Mouse (Mus musculus): Measurements from ENCODE around the gene Marcks.
"Not testable (repeated sequence)": the region's sequence is repeated elsewhere in the genome, so short reads cannot be mapped to it uniquely, and the experiment has no call there.

The Marcks gene

DNA sequence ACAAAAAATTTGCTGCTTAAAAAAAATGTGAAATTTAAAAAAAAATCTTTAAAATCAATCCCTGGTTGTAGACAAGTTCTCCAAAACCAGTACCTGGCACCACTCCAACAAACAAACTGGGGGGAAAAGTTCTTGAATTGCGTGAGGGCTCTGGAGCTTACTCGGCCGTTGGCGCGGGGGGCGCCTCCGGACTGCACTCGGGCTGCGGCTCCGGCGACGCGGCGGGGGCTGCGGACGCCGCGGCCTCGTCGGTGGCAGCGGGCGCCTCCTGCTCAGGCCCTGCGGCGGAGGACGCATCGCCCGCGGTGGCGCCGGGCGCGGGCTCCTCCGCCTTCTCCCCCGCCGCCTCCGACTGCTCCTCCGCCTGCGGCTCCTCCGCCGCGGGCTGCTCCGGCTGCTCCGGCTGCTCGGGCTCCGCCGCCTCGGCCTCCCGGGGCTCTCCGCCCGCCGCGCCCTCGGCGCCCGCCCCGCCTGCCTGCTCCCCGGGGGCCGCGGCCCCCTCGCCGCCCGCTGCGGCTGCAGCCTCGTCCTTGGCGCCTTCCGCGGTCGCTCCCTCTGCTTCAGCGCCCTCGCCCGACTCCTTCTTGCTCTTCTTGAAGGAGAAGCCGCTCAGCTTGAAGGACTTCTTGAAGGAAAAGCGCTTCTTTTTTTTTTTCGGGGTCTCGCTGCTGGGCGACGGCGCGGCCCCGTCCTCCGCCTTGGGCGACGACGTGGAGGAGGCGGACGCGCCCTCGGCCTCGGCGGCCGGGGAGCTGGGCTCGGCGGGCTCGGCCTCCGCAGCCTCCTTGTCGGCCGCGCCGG, 2.6 kb downstream of the Marcks start:
- peak; percentile 37 for DNase-seq

DNA sequence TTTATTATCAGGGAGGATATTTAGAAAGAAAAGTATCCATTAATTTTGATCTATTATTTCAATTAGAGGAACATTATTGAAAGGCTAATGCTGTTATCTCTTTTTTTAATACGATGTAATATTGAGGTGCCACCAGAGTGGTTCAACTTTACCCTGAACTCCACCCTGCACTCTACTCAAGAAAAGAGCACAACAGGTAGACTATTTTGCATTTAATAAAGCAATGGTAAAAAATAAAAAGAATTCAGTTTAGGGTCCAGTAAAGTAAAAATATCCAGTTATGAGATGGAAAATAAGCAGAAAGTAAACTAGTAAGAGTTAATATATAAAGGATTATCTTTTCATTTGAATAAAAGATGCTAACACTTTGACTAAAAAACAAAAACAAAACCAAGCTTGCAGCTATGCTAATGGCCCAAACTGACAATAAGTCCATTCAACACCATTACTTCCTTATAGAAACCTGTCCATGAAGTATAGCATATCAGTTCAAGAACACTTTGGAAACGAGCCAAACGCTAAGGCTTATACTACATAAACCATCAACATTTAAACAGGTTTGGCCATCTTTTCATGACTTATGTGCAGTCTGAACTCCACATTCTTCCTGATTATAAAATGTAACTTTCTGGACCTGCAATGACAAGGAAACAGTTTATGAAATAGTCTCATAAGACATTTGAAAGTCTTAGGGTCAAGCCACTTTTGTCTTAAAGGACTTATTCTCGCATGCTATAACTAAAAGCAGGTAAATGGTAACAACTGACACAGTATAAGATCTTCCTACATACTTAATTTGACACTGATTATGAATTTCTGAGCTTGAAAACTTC, 4.6 kb downstream of the Marcks start:
- DNase-seq, result no peak

DNA sequence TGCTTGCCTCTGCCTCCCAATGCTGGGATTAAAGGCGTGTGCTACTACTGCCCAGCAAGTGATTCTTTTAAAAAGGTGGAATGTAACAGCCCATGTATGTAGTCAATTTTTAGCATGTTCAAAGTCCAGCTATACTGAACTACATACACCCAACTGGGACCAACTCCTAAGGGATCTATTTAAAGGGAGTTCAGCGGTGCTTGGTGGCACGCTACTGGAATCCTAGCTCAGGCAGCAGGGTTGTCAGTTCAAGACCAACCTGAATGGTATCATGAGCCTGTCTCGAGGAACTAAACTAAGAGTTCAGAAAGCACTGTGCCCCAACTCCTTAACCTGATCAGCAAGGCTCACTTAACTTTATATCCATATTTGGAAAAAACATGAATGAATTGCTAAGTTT, 6.0 kb downstream of the Marcks start:
- no peak for DNase-seq

DNA sequence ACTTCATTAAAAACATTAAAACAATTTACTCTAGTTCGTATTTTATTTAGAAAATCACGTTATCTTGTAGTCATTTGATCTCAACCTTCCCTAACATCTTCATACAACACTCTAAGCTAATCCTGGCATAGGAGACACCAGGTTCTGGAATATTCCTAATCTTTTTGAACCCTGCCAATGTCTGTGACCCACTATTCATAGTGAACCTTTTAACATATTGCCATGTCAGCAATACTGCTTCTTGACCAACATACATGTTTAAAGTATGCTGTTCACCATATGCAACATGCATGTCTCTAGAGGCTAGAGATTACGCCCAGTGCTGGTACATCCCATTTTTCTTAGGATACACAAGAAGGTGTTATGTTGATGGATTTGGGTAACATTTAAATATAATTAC, 9.1 kb downstream of the Marcks start:
- DNase-seq, result no peak

DNA sequence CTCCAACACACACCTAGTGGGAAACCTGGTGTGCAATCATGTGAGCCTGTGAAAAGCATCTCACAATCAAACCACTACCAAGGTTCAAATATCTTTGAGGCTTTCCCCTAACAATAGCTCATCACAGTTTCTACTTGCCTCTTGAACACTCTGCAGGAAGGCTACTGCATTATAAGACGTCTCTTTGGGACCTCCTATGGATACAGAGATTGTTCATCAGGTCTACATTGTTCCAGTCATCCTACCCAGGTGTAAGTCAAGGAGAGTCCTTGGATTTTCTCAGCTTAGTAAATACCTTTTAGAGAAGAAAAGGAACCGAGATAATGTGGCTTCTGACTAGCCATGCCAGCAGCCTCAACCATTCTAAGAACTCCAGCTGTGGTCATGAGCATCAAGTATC, 23.4 kb downstream of the Marcks start:
- no peak for DNase-seq

DNA sequence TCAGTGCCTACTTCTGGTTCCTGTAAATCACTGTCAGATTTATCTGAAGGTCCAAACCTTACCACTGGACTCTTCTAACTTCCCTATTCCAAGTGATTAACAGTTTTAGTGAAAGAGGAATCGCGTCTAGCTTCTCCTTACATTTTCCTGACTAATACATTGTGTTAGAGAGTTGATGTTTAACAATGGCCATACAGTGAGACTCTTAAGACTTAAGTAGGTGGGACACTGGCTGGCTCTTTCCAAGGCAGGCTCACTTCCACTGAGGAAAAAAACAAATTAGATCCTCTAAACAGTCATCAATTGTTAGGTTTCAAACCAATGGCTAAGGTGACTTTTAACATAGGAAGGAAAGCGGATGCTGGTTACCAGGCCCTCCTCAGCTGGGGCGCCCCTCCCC, 25.9 kb downstream of the Marcks start:
- no peak for DNase-seq

DNA sequence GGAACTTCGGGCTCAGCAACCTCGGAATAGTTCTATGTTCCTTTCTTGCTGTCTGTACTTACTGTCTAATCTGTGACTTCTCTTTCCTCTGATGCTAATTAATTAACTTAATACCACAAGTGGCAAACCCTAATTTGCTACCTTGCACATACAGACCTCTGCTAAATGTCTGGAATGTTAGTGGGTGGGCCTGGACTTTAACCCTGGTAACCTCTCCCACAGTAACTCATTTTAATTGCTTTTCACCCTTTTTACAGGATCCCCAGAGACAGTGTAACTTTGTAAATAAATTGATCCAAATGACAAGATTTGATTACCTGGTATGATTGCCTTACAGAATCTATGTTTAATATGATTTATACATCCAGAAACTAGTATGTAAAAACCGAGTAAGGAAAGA, 26.4 kb downstream of the Marcks start:
- DNase-seq, result peak; percentile 14

DNA sequence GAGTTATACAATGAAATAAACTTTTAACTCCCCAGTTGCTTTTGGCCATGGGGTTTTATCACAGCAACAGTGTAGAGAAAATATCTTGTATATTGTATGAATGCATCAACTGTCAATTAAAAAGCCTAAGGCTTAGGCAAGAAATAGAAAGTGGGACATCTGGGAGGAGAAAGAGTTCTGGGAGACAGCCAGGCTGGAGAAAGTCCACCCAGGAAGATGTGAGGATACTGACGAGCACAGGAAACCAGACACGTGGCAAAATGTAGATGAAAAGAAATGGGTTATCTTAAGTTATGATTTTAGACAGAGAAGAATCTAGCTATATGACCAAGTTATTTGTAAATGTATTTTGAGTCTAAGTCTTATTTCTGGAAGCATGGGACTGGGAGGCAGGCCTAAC, 27.3 kb downstream of the Marcks start:
- no peak for DNase-seq

DNA sequence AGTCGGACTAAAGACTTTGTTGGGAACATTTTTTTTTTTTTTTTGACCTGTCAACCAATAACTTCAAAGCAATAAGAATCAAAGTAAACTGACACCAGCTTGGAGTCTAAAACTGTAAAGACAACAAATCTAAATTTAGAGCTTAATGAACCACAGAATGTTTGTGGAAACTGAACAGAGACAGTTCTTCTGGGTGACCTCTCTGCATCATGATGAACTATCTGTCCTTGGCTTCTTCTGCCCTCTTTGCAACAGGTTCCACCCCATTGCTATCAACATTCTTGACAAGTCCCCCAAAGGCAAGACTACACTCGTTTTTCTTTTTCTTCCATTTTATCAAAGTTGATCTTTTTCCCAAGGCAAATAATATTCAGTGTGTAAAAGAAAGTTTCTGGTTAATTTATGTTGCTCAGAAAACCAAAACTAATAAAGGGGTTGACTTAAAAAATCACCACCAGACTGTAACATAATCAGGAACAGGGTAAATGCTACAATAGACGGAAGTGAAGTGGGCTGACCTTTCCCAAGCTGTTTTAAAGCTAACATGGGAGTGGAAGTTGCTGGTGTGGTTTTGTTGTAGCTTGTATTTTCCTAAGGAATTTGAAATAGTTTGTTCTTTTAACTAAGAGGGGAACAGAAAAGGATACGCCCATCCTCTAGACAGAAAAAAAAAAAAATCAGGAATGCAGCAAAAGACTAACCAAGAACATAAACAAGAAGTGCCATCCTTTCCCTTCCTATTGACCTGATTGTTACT, 31.7 kb downstream of the Marcks start:
- DNase-seq, result no peak

DNA sequence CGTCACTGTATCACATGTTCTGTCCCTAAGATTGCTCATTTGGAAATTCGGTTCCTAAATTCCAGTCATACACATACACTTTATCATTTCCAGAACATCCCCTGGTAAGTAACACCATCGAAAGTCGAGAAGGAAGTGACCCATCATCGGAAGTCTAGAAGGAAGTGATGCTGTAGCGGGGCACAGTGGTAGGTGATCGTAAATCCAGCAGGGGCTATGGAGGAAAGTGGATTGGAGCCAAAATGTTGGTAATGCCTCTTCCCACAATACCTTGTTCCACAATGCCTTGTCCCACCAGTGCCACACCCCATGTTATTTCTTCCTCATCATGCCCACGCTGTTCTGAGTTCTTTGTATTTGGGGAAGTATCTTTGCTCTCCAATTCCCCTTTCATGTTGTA, 32.4 kb downstream of the Marcks start:
- no peak for DNase-seq

DNA sequence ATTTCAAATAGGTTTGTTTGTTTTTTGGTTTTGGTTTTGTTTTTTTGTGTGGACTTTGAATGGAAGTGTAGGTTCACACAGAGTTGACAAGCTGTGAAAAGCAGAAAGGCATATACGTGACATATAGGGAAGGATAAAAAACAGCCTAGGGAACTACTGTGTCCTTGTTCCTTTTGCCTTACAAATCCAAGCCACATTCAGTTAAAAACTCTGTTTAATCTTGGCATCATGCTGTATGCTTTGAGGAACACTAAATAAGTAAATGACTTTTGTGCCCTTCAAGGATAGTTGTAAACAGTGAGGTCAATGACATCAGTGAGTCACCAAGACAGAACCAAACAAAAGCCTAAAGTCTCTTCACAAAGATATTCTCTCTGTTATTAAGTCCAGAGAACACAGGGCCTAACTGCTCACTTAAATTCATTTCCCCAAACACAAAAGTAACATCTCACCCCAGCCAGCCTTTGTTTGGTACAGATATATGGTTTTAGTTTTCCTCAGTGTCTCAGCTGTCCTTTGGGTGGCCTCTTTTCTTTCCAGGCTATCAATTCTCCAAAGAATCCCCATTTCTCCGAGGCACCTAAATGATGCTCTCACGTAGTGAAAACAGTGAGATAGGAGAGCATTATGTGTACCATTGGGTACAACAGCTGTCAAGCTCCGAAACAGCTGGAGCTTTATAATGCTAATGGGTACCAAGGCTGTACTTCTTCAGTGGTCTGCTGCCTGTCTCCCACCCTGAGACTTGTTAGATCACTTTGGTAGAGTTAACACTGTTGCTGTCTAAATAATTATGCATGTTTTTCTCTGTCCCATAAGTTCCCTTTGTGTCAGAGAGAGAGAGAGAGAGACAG, 36.3 kb downstream of the Marcks start:
- no peak for DNase-seq

DNA sequence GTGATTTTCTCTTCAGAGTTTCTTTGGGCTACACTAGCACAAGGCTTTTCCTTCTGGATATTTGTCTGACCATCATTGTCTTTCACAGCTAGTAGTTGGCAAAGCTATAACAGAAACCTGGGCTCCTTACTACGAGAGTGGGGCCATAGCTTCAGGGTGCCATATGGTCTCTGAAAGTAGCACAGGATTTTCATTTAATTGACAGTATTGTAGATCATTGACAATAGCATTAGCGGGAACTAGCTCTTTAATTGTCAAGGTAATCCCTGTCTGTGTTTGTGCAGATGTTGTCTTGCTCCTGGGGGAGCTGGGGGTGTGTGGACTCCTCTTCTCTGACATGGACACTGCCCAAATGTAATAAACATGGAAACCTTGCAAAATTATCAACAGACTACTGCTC, 37.0 kb downstream of the Marcks start:
- DNase-seq, result no peak

DNA sequence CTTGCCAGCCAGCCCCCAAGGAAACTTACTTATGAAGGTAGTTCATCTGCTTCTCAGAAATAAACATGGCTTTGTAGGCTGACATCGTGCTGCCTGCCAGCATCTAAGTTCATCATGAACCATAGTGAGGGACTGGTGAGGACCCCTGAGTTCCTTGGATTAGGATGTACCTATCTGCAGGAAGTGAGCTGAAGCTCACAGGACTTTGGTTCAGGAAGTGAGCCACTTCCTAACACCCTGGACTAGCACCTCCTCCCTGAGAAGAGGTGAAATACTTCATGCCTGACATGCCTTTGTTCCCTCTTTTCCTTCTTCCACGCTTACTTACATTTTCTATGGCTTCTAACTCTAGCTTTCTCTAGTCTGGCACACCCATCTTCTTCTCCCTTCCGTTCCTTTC, 42.2 kb downstream of the Marcks start:
- no peak for DNase-seq

DNA sequence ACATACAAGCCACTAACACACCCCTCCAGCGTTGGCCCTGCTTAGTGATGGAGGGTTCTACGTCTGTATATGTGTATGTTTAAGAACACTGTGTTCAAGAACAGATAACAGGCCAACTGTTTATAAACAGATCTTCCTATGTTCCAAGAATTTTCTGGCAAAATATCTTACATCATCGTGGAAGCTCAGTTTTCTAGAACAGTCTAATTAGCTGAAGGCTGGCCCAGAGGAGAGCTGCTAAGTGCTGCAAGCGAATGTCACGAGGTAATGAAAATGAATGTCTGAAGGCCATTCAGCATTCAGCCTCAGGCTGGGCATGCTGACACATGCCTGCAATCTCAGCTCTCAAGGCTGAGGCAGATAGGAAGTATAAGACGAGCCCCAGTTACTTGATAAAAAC, 42.9 kb downstream of the Marcks start:
- no peak for DNase-seq

DNA sequence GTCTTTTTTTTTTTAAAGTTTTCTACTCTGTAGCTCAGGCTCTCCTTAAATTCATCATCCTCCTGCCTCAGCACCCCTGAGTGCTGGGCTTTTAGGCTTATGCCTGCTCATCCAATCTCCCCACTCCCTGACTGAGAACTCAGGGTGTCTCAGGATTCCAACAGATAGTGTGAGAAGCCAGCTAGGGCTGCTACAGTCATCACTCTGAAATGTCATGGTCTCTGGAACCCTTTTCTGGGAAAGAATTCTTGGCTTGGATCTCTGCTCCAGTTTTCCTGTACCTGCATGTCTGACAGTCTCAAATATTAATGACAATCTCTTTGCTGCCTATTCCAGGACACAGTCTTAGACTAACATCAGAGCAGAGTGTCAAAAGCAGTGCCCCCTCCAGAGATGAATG, 45.4 kb downstream of the Marcks start:
- DNase-seq, result no peak

DNA sequence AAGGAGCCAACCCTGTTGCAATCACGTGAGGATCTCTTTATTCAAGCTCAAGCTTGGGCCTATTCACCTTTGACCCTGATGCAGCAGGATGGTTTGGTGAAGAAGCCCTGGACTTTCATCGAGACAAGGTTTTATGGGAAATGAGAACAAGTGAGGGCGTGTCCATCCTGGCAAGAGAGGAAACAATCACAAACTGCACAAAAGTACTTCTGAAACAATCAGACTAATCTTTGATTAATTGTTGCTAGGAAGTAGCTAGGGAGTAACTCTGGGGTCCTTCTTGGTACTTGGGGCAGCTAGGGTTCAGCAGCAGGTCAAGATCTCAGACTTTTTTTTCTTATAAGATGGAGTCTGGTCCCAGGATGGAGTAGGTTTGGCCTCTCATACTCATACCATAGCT, 48.3 kb downstream of the Marcks start:
- DNase-seq, result no peak

DNA sequence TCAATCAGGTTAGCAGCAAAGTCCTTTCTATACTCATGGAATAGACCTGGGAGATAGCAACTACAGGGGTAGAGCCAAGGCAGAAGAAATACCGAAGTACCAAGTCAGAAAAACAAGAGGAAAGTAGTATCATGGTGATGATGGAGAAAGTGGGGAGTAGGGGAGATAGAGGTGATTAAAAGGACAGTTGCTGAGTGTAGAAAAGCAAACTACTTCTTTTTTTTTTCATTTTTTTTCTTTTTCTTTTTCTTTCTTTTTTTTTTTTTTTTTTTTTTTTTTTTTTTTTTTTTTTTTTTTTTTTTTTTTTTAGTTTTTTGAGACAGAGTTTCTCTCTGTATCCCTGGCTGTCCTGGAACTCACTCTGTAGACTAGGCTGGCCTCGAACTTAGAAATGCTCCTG, 54.6 kb downstream of the Marcks start:
- DNase-seq, result not testable (repeated sequence)

Data from kidney, adult 9 months (tissue).